Mouse (Mus musculus) C2C12 (cell line): ENCODE results near the gene Stk38.

Experiments used
- CEBPB ChIP-seq: IDR thresholded peaks from one replicate; pipeline ENCODE4 v1.6.1; 2011; ENCODE audit warnings: low read depth, mild to moderate bottlenecking, control low read depth, moderate library complexity
- CTCF ChIP-seq: IDR thresholded peaks from one replicate; pipeline ENCODE4 v1.5.1; 2011; ENCODE audit not compliant: control insufficient read depth, insufficient read depth, insufficient read length
- FOSL1 ChIP-seq: IDR thresholded peaks from one replicate; pipeline ENCODE4 v1.8.0; 2011; ENCODE audit warnings: mild to moderate bottlenecking, low read length; ENCODE audit not compliant: poor library complexity, insufficient read depth, severe bottlenecking
- MAX ChIP-seq: IDR thresholded peaks from one replicate; pipeline ENCODE4 v1.6.1; 2011; ENCODE audit warnings: mild to moderate bottlenecking, control low read depth
- MYOD1 ChIP-seq: IDR thresholded peaks from one replicate; pipeline ENCODE4 v1.6.1; 2011; ENCODE audit warnings: low read depth; ENCODE audit not compliant: control insufficient read depth, insufficient read length
- MYOG ChIP-seq: IDR thresholded peaks from one replicate; pipeline ENCODE4 v1.6.1; 2011; ENCODE audit not compliant: control insufficient read depth, insufficient read length; ENCODE audit errors: extremely low read depth
- USF1 ChIP-seq: IDR thresholded peaks from one replicate; pipeline ENCODE4 v1.6.1; 2011; ENCODE audit warnings: low read depth, mild to moderate bottlenecking, control low read depth, moderate library complexity

DNA sequence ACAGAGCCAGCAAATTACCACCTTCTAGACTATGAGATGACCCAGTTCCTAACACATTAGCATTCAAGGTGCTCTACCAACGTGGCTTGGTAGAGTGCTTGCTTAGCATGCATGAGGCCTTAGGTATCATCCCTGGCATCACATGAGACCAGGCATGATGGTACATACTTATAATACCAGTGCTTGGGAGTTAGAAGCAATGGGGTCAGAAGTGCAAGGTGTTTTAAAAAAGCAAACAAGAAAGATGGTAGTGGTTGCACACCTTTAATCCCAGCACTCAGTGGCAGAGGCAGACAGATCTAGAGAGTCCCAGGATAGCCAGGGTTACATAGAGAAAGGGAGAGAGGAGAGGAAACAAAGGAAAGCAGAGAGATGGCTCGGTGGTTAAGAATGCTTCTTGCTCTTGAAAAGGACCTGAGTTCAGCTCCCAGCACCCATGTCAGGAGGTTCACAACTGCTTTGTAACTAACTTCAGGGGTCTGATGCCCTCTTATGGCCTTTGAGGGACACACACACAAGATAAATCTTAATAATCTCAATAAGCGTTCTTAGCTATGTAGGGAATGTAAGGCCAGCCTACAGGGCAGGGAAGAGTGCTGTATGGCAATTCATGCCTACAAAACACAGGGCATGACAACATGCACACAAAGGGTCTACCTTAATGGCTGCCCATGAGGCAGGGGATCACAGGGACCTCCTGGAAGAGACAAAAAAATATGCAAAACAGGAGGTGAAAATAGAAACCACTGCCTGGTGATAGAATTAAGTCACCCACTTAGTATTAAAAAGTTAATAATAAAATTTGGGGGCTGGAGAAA lies 40.1 kb upstream of the Stk38 start:
- TF ChIP-seq CTCF, result no peak
- TF ChIP-seq MAX, result no peak
- TF ChIP-seq MYOD1, result no peak
- TF ChIP-seq MYOG, result no peak
- TF ChIP-seq USF1, result no peak
- TF ChIP-seq CEBPB, result no peak
- TF ChIP-seq FOSL1, result no peak
